Mouse (Mus musculus): Measurements from ENCODE around the gene Ganc.

The Ganc gene

DNA sequence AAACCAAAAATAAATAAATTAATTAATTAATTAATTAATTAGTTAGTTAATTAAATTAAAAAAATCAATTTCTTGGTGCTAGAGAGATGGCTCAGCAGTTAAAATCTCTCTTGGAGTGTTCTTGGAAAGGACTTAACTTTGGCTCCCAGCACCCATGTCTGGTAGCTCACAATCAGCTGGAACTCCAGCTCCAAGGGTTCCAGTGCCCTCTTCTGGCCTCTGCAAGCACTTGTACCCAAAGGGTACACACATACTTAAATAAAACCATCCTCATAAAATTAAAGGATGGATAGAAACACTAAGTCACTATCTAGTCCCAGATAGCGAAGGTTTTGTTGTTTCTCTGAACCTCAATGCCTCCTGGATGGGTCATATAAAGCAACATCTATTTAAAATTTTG is 43.6 kb downstream of the Ganc start:
- in situ Hi-C loops (cut with MboI, MseI), result no loop called here

DNA sequence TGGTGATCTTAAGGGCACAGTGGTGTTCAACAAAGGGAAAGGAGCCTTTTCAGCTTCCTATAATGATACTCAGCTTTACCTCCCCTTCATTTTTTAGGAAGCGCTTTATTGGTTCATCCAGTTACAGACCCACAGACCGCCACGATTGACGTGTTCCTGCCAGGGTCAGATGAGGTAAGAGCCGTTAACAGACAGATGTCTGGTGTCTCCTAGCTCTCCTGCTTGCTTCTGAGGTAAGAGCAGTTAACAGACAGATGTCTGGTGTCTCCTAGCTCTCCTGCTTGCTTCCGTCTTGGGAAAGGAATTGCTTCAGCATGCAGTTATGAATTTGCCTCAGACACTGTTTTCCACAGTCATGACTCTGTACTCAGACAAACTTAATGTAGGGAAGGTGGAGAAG is 47.0 kb downstream of the Ganc start:
- in situ Hi-C loops (cut with MboI, MseI), result no loop called here

- in situ Hi-C loops (cut with MboI, MseI), result no loop called here
Observed at GRCm38 (mm10) chr2:120452600-120452999, 48.9 kb downstream of the Ganc start.

DNA sequence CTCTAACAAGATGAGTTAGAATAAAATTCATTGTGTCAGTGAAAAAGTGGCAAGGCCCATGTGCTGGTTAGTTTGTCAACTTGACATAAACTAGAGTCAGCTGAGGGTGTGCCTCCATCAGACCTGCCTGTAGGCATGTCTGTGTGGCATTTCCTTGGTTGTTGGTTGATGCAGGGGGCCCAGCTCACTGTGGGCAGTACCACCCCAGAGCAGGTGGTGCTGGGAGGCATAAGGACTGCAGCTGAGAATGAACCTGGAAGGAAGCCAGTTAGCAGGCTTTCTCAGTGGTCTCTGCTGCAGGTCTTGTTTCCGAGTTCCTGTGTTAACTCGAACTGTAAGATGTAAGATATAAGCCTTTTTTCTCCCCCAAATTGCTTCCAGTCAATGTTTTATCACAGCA is 51.3 kb downstream of the Ganc start:
- in situ Hi-C loops (cut with MboI, MseI), result no loop called here

DNA sequence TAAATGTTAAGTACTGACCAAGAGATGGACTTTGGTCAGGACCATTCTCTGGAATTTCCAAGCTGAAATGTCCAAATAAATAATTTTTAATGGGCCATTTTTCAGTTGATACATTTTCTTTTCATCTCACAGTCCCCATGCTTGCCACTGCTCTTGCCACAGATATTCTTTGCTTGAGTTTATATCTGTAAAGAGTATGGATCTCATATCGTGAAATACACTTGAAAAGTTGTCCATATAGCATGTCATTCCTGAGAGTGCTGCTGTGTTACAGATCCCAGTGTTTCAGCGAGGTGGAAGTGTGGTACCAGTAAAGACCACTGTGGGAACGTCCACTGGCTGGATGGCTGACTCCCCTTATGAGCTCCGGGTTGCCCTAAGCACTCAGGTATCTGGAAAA is 52.0 kb downstream of the Ganc start, which contains the start of gene Capn3:
Gene Capn3 (plus strand): TSS at position 301 of the 400 bp plus-strand sequence.
- in situ Hi-C loops (cut with MboI, MseI), result no loop called here

- in situ Hi-C loops (cut with MboI, MseI), result loop anchor here (5.0 kb wide), 1 partner anchor 82 kb away; no protein-coding TSS in a partner anchor
Observed at GRCm38 (mm10) chr2:120460216-120460615, 56.5 kb downstream of the Ganc start.

DNA sequence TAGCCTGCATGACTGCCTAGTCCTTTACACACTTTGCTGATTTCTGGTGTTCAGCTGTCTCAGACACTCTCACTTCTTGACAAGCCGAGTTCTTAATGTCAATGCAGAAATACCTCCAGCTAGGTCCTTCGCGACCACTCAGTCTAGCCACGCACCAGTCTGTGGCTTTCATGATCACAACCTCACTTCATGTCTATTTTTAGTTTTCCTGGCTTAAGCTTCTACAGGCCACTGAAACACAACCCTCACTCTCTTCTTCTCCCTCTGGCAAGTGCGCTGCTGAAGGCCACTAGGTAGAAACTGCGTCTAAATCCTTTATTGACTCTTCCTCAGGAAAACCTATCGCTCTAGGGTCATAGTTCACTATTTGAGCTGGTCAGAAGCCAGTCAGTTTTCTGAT is 59.6 kb downstream of the Ganc start:
- in situ Hi-C loops (cut with MboI, MseI), result loop anchor here (5.0 kb wide), 1 partner anchor 79 kb away; no protein-coding TSS in a partner anchor

DNA sequence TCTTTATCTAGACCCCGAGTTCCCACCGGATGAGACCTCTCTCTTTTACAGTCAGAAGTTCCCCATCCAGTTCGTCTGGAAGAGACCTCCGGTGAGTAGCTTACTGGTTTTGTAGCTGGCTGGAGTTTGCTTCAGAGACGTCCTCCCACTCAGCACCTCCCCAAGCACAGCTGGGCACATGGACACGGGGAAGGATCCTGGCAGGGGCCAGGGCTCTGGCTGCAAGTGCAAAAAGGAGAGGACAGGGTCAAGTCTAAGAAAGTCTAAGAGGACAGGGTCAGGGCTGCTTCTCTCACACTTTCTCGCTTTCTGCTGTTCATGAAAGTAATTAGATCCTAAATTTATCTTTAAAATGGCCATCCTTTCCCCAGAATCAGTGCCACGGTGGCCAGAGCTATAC is 60.4 kb downstream of the Ganc start:
- in situ Hi-C loops (cut with MboI, MseI), result loop anchor here (5.0 kb wide), 1 partner anchor 78 kb away; no protein-coding TSS in a partner anchor

DNA sequence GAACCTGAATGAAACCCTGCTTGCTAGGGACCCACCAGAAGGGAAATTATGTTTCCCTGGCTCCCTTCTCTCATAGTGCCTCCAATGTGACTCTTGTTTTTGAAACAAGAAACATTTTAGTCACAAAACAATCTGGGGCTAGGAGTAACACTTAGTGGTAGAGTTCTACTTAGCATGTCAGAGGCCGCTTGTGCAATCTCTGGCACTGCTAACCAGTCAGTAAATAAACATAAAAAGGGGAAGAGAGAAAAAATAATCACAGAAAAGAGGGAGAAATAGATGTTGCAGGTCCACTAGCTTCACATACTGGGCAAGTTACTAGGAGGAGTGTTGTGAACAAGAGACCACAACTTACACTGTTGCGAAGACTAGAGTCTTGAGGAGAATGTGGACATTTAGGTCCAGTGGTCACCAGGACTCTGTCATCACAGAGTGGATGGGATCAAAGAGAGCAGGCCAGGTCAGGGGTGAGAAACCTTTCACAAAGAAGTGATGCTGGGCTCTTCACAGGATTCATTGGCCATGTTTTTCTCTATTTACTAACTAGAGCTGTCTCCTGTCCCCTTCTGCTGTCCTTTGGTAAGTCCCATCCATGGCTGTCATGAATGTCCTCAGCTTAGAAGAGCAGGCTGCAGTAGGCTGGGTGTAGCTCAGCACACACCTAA is 61.2 kb downstream of the Ganc start:
- in situ Hi-C loops (cut with MboI, MseI), result loop anchor here (5.0 kb wide), 1 partner anchor 77 kb away; no protein-coding TSS in a partner anchor

DNA sequence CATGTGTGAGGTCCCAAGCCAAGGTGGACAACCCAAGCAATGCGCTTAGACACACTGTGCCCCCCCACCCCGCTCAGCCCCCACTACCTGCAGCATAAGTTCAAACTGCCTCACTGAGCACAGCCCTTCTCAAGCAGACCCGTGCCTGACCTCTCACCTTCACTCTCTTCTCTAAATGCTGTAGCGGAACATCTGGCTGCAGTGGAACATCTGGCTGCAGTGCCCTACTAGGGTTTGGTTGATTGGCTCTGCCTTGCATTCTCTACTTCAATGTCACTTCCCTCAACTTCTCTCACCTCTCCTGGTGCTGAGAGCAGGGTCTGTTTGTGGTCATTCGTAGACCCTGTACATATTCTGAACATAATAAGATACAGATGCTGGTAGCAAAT is 61.7 kb downstream of the Ganc start:
- in situ Hi-C loops (cut with MboI, MseI), result no loop called here

- in situ Hi-C loops (cut with MboI, MseI), result no loop called here
Observed at GRCm38 (mm10) chr2:120468011-120468410, 64.3 kb downstream of the Ganc start.

DNA sequence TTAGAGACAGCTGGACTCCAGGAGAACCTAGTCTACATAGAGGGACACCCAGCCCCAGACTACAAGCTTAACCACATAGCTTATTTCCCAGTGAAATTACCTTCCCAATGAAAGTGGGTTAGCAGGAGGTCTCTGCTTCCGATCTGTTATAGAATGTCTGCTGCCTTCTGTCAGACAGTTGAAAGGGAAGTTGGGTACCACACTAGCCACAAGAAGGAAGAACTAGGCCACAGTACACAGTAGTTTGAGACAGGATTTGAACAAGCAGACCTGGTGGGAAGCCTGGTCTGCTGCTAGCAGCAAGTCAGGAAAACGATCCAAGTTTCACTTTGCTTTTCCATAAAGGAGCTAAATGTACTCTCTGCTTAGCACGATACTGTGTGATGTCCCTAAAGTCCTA is 65.5 kb downstream of the Ganc start:
- in situ Hi-C loops (cut with MboI, MseI), result no loop called here

- in situ Hi-C loops (cut with MboI, MseI), result no loop called here
Observed at GRCm38 (mm10) chr2:120469715-120470114, 66.0 kb downstream of the Ganc start.

GRCm38 (mm10) chr2:120470856-120471255 is 67.2 kb downstream of the Ganc start:
- in situ Hi-C loops (cut with MboI, MseI), result no loop called here

- in situ Hi-C loops (cut with MboI, MseI), result no loop called here
Observed at GRCm38 (mm10) chr2:120476277-120477087, 72.8 kb downstream of the Ganc start.

DNA sequence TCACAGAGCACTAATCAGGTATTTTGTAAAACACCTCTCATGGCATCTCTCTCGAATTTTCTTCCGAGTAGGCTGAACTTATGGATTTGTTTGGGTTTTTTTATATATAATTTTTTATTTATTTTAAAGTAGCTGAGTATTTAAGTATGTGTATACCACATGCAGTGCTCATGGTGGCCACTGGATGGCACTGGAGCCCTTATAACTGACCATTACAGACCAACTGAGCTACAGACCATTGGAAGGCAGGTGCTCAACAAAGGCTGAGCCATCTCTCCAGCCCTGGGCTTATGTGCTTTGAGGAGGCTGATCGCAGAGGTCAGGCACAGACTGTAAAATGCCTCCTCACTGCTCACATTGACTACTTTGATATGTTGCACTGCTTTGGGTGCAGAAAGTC is 74.9 kb downstream of the Ganc start:
- in situ Hi-C loops (cut with MboI, MseI), result no loop called here

DNA sequence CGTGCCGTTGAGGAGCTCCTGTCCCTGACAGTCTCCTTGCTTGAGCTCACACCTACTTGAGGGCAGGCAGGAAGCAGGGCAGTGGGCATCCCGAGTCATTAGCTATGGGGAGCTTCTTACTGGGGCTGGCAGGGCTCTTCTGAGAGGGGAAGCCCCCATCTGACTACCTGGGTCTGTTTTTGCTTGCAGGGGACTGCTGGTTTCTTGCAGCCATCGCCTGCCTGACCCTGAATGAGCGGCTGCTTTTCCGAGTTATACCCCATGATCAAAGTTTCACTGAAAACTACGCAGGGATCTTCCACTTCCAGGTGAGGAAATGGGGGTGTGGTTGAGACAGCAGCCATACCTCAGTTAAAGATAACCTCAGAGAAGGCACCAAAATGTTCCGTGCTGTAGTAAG is 78.2 kb downstream of the Ganc start:
- in situ Hi-C loops (cut with MboI, MseI), result no loop called here

DNA sequence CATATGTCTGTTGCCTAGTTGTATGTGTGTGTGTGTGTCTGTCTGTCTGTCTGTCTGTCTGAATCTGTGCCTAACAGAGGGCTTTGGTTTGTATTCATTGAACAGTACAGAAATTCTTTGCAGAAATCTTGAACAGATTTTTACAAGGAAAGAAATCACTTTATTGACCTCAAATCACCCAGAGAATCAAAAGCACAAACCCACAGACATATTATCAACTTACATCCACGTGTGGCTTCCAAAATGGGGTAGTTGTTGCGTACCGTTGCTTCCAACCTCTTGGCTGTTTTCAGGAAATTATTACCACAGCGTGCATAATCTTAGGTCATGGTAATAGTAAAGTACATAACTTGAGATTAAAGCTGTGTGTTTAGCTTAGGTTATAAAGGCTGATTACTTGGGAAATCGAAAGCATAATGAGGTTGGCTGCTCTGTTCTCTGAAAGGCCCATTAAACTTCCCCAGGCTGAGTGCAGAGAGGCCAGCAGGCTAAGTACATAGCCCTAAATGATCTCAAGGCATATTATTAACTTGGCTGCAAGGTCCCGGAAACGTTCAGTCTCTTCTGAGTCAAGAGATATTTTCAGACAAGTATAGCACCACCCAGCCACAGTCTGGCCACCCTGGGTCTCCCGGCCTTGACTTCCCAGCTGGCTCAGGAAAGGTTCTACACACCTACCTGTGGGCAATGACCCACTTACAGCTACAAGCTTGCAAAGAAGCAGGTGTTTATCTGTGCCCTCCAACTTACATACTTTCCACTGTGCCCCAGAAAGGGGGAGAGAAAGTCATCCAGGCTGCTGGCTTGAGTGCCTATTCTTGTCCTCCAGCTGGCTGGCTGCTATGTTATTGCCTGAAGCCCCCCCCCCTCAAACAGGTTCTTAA is 79.1 kb downstream of the Ganc start:
- in situ Hi-C loops (cut with MboI, MseI), result no loop called here

- in situ Hi-C loops (cut with MboI, MseI), result no loop called here
Observed at GRCm38 (mm10) chr2:120484241-120484640, 80.5 kb downstream of the Ganc start.

- in situ Hi-C loops (cut with MboI, MseI), result no loop called here
Observed at GRCm38 (mm10) chr2:120493254-120493653, 89.6 kb downstream of the Ganc start.

DNA sequence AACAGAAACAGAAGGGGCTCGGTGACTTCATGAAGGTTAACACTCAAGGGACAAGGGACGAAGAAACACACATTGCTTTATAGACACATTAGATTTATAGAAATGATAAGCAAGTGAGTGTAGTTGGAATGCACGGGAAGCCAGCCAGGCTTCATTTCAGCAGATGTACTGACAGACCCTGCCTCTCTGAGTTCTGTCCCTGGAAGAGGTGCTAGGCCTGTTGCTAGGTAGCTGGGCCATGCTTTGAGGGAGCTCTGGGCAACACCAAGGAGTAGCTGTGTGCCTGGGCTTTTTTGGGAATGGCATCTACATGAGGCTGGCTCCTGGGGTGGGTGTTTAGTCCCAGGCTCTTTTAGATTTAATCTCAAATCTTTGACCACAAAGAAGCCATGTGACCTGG is 92.8 kb downstream of the Ganc start:
- in situ Hi-C loops (cut with MboI, MseI), result no loop called here

DNA sequence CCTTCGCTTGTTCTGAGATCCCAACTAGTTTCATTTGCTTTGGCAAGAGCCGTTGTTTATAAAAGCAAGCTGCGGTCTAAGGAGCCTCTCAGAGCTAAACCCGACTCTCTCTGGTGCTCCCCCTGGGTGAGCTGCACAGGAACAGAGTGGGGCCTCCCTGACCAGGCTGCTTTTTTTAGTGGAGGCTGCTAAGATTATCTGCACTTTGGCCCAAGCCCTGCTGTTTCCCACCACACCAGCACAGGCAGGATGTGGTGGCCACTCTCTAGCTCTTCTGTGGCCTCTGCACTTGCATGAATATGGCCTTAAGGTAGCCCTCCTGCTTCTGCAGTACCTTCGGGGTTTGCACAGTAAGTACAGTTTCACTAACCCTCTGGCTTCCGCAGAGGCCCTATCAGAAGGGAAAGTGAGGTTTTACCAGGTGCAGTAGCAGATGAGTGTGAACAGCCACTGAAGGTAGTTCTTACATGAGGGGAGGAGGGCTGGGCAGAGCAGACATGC is 96.3 kb downstream of the Ganc start:
- in situ Hi-C loops (cut with MboI, MseI), result loop anchor here (25.0 kb wide), 1 partner anchor 1388 kb away; the partner anchor contains the start of gene Rad51

All from T-helper 2 cell (primary cell).